Mouse (Mus musculus): Measurements from ENCODE around the gene E2f8. TPM values are rescaled to one million over a fixed set of nuclear protein-coding genes. Genes with fewer than 3 reads are reported as not detected.
A peak's percentile ranks its signal among the peaks of the same experiment; 100 is the strongest.

Gene E2f8
- polyA plus RNA-seq, 1 experiment, result 5.7 TPM

DNA sequence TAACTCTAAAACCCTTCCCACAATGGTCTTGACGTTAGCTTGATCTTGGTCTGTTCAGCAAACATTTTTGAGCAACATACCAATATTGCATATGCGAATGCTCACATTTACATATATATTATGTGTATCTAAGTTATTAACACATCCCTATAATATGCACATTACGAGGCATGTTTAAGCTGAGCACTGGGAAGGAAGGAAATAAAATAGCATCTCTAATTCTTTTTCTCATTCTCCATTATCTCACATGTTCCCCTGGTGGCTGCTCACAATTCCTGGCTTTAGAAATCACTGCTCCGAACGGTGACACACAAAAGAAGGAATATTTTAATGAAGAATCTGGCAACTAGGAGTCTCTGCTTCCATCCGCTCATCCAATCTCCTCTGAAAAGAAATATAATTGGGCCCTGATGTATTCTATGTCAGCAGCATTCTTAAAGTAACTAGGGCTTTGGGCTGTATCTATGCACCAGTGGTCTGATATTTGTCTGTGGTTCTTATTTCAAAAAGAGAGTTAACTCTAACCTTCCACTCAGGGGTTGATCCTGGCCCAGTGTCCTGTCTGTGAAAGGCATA is 29.8 kb downstream of the E2f8 start:
- no peak for TF ChIP-seq POLR2A (IDR thresholded peaks at IDR 0.05; ENCODE audit: borderline replicate concordance, extremely low read depth, insufficient read depth, insufficient read length, poor library complexity, severe bottlenecking)
- TF ChIP-seq CTCF (IDR thresholded peaks at IDR 0.05; ENCODE audit: borderline replicate concordance, extremely low read depth, insufficient read depth, insufficient read length), result no peak
- peak; percentile 55 for DNase-seq (ENCODE audit: low read depth)

GRCm38 (mm10) chr7:48847820-48848650 is 33.4 kb downstream of the E2f8 start, which contains the start of gene Csrp3:
Gene Csrp3, minus strand, starts transcription at chr7:48848033.
- TF ChIP-seq CTCF (IDR thresholded peaks at IDR 0.05; ENCODE audit: borderline replicate concordance, extremely low read depth, insufficient read depth, insufficient read length) (no peak), POLR2A (IDR thresholded peaks at IDR 0.05; ENCODE audit: borderline replicate concordance, extremely low read depth, insufficient read depth, insufficient read length, poor library complexity, severe bottlenecking) (no peak)
- DNase-seq (ENCODE audit: low read depth), result peak; percentile 11

DNA sequence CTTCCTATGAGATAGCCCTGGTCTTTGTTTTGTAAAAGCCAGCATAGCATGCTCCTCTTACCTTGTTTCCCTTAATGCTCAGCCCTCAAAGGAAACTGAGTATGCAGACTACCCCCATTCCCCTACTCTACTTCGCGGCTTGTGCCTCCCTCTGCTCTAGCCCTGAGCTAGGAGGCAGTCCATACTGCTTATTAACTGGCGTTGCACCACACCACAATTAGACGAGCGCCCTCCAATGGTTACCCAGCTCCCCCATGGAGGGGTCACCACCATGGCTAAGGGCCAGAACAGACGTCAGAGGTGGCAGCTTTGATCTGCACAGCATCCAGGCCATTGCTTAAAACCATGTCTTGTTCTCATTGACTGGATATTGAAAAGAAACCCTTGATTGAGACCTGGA is 34.6 kb downstream of the E2f8 start:
- DNase-seq (ENCODE audit: low read depth), result no peak
- TF ChIP-seq CTCF (IDR thresholded peaks at IDR 0.05; ENCODE audit: borderline replicate concordance, extremely low read depth, insufficient read depth, insufficient read length) (no peak), POLR2A (IDR thresholded peaks at IDR 0.05; ENCODE audit: borderline replicate concordance, extremely low read depth, insufficient read depth, insufficient read length, poor library complexity, severe bottlenecking) (no peak)

GRCm38 (mm10) chr7:48845213-48845973 is 36.0 kb downstream of the E2f8 start:
- no peak for TF ChIP-seq CTCF (IDR thresholded peaks at IDR 0.05; ENCODE audit: borderline replicate concordance, extremely low read depth, insufficient read depth, insufficient read length)
- TF ChIP-seq POLR2A (IDR thresholded peaks at IDR 0.05; ENCODE audit: borderline replicate concordance, extremely low read depth, insufficient read depth, insufficient read length, poor library complexity, severe bottlenecking), result no peak

DNA sequence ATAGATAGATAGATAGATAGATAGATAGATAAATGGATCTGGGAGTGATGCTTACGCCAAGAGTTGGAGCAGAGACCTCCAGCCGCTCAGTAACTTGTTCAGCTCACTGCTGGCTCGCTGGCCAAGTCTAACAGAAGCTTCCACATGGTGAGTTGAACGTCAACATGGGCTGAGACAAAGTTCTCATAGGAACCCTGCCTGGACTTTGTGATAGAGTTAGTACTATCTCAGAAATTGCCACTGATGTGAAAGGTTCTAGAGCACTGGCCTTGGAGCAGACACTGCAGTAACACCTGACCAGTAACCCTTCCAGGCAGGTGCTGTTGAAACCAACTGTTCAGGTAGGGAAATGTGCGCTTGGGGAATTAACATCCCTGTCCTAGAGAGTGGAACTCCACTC is 37.9 kb downstream of the E2f8 start:
- DNase-seq (ENCODE audit: low read depth), result no peak
- no peak for TF ChIP-seq POLR2A (IDR thresholded peaks at IDR 0.05; ENCODE audit: borderline replicate concordance, extremely low read depth, insufficient read depth, insufficient read length, poor library complexity, severe bottlenecking)
- no peak for TF ChIP-seq CTCF (IDR thresholded peaks at IDR 0.05; ENCODE audit: borderline replicate concordance, extremely low read depth, insufficient read depth, insufficient read length)

More at GRCm38 (mm10) chr7:48845213-48845973, 36.0 kb downstream of the E2f8 start:
- no peak for DNase-seq (ENCODE audit: low read depth)

DNA sequence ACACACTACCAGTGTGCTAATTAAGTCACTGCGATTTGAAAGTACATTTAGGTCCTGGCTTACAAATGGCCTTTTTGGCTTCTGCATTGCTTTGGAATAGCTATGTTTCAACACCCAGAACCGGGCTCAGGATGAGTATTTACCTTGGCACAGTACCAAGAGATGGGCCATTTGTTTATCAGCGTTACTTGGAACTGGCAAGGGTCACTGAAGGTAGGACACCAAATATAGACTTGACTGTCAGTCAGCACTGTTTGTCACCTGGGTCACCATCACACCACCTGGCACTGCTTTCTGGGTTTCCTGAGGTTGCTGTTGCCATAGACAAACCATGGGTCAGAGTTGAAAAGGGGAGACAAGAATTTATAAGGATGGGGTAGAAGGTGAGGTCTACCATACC is 39.0 kb downstream of the E2f8 start:
- DNase-seq (ENCODE audit: low read depth), result no peak
- no peak for TF ChIP-seq POLR2A (IDR thresholded peaks at IDR 0.05; ENCODE audit: borderline replicate concordance, extremely low read depth, insufficient read depth, insufficient read length, poor library complexity, severe bottlenecking)
- no peak for TF ChIP-seq CTCF (IDR thresholded peaks at IDR 0.05; ENCODE audit: borderline replicate concordance, extremely low read depth, insufficient read depth, insufficient read length)

DNA sequence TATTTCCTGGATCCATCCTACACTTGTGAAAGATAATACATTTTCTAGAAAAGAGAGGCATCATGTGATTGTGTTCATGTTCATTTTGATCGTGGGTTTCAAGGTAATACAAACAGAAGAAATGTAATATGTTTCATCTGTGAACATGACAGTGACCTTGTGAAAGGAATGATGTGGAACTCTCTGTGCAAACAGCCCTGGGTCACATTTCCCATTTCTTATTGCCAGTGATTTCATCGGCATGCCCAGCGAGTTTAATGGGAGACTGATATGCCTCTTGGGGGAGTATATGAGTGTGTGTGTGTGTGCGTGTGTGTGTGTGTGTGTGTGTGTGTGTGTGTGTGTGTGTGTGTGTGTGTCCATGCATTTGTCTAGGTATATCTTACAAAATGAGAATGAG is 39.9 kb downstream of the E2f8 start:
- no peak for TF ChIP-seq CTCF (IDR thresholded peaks at IDR 0.05; ENCODE audit: borderline replicate concordance, extremely low read depth, insufficient read depth, insufficient read length)
- TF ChIP-seq POLR2A (IDR thresholded peaks at IDR 0.05; ENCODE audit: borderline replicate concordance, extremely low read depth, insufficient read depth, insufficient read length, poor library complexity, severe bottlenecking), result no peak
- DNase-seq (ENCODE audit: low read depth), result no peak

GRCm38 (mm10) chr7:48840545-48840944 is 40.9 kb downstream of the E2f8 start:
- no peak for DNase-seq (ENCODE audit: low read depth)
- TF ChIP-seq CTCF (IDR thresholded peaks at IDR 0.05; ENCODE audit: borderline replicate concordance, extremely low read depth, insufficient read depth, insufficient read length), result no peak
- no peak for TF ChIP-seq POLR2A (IDR thresholded peaks at IDR 0.05; ENCODE audit: borderline replicate concordance, extremely low read depth, insufficient read depth, insufficient read length, poor library complexity, severe bottlenecking)

DNA sequence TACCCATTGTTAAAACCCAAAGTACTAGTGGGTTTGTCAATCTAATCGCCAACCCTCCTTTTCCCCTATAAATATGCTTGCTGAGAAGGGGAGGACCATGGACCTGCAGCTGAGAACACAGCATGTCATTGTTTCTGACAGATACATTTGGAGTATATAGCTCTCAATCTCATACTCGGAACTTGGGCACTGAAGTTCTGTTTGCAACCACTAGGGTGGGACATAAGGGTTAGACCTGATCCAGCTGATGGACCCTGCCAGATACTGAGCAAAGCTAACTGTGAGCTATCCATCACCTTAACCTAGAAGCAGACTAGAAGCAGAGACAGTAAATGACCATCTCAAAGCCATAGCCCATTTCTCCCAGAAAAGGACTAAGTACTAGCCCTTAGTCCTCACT is 43.0 kb downstream of the E2f8 start:
- no peak for DNase-seq (ENCODE audit: low read depth)
- TF ChIP-seq POLR2A (IDR thresholded peaks at IDR 0.05; ENCODE audit: borderline replicate concordance, extremely low read depth, insufficient read depth, insufficient read length, poor library complexity, severe bottlenecking) (no peak), CTCF (IDR thresholded peaks at IDR 0.05; ENCODE audit: borderline replicate concordance, extremely low read depth, insufficient read depth, insufficient read length) (peak; percentile 24; the same call in 1 of the 2 replicates)

DNA sequence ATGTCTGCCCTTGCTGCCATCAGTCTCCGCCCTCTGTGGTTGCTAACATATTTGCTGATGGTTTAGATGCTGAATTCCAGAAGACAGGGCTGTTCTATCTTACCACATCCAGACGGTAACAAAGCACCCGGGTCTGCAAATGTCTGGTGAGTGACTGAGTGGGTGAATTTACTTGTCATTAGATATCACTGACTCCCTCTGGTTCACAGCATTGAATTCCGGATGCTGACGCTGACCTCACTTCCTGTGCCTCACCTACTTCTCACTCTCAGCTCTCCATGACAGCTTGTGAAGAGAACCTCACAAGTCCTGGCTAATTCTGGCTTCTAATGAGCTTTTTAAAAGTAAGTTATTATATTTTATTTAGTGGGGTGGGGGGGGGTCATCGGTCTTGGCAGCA is 44.4 kb downstream of the E2f8 start:
- TF ChIP-seq POLR2A (IDR thresholded peaks at IDR 0.05; ENCODE audit: borderline replicate concordance, extremely low read depth, insufficient read depth, insufficient read length, poor library complexity, severe bottlenecking) (no peak), CTCF (IDR thresholded peaks at IDR 0.05; ENCODE audit: borderline replicate concordance, extremely low read depth, insufficient read depth, insufficient read length) (no peak)
- no peak for DNase-seq (ENCODE audit: low read depth)

DNA sequence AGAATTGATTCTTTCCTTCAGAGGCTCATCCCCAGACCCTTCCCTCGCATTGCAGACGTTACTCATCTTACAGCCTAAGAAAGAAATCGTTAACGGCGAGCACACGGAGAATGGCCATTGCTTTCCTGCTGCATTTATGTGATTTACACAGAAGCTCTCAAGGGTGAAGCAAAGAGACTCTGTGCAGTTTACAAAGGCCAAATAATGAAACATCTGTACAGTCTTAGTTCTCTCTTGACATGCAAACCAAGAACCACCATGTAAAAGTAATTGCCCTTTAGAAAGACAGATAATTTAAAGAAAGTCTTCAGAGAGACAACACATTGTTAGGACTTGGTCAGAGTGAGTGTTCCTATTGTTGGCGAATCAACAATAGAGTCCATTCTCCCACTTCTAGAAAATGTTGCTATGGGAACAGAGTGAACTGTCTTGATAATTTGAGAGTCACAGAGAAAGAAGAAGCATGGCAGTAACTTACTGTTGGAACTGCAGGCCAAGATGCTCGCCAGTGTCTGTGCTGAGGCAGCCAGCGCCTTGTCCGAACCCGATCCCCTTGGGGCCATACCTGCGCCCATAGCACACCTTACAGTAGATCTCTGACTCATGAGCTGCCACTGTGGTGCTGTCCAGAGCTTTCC is 46.3 kb downstream of the E2f8 start:
- TF ChIP-seq POLR2A (IDR thresholded peaks at IDR 0.05; ENCODE audit: borderline replicate concordance, extremely low read depth, insufficient read depth, insufficient read length, poor library complexity, severe bottlenecking) (no peak), CTCF (IDR thresholded peaks at IDR 0.05; ENCODE audit: borderline replicate concordance, extremely low read depth, insufficient read depth, insufficient read length) (no peak)
- DNase-seq (ENCODE audit: low read depth), result peak; percentile 54

Data from brain, embryonic 14.5 days (tissue).